Mouse (Mus musculus) A20 (cell line): Measurements from ENCODE around the gene Iqce.

ENCODE experiments used
- DNase-seq: peaks from one replicate; pipeline ENCODE4 v3.0.0-alpha.2; 2011; ENCODE audit warnings: low read depth, low spot score

Iqce gene

GRCm38 (mm10) chr5:140639312-140639711 lies 62.9 kb downstream of the Iqce start:
- DNase-seq, result no peak

DNA sequence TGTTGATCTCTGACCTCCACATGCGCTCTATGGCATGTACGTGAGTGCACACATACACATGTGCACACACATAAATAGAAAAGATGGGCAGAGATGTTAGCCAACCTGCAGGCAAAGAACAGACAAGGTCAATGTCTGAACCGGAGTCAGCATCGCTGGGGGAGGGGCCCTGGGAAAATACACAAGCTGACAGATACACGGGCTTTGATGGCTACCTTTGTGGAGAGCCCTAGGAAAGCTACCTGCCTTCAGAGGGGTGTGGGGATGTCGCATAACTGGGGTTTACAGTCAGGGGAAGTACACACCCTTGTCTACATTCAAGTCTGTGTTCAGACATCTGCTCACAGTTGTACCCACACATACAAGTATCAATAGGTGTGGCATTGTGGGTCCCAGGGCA lies 63.7 kb downstream of the Iqce start:
- DNase-seq, result no peak

- no peak for DNase-seq
Observed at GRCm38 (mm10) chr5:140637989-140638388, 64.2 kb downstream of the Iqce start.

- DNase-seq, result no peak
Observed at GRCm38 (mm10) chr5:140637058-140637410, 65.1 kb downstream of the Iqce start.

- peak; percentile 29 for DNase-seq
Observed at GRCm38 (mm10) chr5:140636316-140637057, 65.7 kb downstream of the Iqce start.

- no peak for DNase-seq
Observed at GRCm38 (mm10) chr5:140634798-140635722, 67.1 kb downstream of the Iqce start.

- DNase-seq, result no peak
Observed at GRCm38 (mm10) chr5:140633432-140633831, 68.7 kb downstream of the Iqce start.

DNA sequence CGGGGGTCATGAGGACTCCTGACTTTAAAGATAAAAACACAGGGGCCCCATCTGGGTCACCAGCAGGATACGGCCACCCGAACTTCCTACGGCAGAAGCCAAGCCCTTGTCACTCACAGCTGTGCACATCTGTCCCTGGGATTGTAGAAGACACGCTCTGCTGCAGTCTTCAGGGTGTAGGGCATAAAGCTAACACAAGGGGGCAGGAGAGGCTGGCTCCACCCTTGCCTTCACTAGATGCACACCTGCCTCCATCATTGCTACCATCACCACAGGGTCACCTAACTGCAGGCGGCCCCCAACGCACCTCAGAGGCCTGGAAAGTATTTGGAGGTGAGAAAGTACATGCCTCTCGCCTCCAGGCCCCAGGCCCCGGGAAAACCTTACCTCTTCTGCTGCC lies 73.2 kb downstream of the Iqce start:
- peak; percentile 60 for DNase-seq

GRCm38 (mm10) chr5:140627580-140627979 lies 74.6 kb downstream of the Iqce start:
- no peak for DNase-seq

- no peak for DNase-seq
Observed at GRCm38 (mm10) chr5:140624961-140625360, 77.2 kb downstream of the Iqce start.

DNA sequence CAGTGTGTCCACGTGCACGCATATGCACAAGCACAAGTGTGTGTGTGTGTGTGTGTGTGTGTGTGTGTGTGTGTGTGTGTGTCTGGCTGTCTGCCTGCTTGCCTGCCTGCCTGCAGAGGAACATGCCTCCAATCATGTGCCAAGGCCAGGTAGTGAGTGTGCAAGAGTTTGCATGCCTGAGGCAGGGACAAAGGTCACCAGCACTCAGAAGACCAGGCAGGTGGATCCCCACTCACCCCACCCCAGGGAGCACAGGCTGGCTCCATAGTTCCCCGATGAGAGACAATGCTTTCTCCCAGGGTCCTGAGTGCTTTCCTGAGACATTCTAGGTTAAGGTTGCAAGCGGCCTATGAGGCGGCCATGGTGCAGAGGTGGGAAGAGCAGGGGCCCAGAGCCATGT lies 77.9 kb downstream of the Iqce start:
- DNase-seq, result no peak

- no peak for DNase-seq
Observed at GRCm38 (mm10) chr5:140623791-140624190, 78.4 kb downstream of the Iqce start.

DNA sequence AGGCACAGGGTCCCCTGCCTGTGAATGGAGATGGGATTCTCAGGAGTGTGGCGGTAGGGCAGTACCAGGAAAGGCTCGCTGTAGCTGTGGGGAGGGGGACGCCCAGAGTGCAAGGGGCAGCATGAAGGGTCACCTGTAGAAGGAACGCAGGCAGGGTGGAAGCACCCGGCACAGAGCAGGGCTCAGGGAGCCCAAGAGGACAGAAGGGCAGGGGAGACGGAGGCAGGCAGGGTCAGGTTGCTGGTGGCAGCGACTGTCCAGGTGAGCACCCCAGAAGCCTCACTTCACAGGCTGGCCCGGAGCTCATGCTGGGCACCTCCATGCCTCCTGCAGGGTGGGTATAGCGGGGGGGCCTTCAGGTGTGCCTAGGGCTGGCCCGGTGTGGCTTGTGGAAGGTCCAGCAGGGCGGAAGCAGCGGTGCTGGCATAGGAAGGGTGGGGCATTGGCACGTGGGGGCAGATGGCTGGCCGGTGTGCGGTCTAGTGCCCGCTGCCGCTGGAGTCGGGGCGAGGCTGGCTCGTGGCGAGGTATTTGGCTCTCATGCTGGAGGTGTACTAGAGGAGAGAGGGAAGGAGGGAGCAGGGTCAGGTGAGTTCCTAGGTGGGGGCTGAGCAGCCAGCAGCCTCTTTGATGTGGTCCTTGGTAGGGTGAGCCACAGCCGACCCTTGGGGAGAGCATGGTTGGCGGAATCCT lies 79.1 kb downstream of the Iqce start:
- DNase-seq, result no peak

- DNase-seq, result no peak
Observed at GRCm38 (mm10) chr5:140621517-140621916, 80.7 kb downstream of the Iqce start.

DNA sequence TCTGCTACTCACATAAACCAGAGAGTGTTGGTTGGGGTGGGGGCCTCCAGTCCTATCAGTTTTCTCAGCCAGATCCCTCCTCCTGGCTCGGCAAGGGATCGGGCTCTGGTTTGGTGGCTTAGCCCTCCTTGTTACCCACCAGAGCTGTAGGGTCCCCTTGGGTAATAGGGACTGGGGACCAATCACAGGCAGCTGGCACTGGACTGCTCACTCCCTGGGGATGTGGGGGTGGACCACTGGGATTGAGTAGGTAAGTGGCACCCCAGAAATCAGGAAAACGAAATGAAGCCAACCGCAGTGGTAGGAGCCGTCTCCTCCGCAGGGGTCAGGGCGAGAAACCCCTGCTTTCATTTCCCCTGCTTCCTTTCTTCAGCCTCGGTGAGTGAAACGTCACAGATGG lies 81.1 kb downstream of the Iqce start:
- no peak for DNase-seq

GRCm38 (mm10) chr5:140619895-140620736 lies 82.1 kb downstream of the Iqce start:
- DNase-seq, result no peak

DNA sequence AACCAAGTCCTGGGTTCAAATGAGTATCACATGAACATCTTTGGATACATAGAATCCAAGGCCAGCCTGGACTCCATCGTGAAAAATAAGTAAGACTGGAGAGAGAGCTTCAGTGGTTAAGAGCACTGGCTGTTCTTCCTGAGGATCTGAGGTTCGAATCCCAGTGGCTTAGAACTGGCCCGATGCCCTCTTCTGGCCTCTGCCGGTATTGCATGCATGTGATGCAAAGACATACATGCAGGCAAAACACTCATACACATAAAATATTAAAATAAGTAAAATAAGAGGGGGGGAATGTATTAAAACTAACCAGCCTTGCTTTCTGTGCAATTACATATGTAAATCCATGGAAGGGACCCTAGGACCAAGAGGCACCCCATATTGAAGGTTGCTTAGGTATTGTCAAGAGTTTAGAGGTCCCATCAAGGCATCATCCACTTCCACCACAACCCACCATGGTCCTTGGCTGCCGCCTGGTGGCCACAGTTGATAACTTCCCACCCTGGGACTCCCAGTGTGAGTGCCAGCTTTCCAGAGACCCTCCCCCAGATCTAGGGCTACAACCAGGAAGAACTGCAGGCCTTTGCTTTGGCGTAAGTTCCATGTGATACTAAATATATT lies 82.9 kb downstream of the Iqce start:
- DNase-seq, result peak; percentile 87

DNA sequence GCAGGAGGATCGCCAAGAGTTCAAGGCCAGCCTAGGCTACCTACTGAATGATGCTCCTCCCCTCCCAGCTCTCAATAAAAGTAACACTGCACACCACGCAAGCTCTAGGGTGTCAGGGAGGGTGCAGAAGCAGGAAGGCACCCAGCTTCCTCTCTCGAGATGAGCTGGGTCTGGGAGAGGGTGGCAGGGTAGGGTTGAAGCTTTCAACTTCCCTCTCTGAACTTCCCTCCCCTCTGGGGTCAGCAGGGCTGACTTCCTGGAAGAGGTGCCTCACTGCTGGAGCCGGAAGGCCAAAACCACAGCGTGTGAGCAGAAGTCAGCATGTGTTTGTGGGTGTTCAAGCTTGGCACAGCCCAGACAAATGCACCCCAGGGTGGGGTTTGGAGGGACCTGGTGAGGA lies 84.5 kb downstream of the Iqce start:
- DNase-seq, result peak; percentile 90

DNA sequence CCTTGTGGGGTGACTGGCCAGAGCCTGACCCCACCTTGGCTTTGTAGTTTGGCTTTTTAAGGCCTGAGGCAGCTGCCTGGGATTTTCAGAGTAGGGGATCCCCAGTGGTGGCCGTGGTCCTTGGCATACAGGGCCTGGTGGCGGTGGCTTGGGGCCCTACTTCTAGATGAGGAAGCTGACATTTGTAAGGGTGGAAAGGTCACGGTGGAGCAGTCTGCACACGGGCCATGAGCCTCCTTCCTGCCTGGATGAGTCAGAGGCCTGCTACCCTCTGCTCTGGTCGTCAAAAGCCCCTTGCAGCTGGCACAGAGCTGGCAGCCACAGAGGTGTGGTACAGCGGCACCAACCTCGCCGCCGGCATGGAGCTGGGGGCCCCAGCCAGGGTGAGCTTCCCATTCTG lies 85.5 kb downstream of the Iqce start:
- peak; percentile 71 for DNase-seq

DNA sequence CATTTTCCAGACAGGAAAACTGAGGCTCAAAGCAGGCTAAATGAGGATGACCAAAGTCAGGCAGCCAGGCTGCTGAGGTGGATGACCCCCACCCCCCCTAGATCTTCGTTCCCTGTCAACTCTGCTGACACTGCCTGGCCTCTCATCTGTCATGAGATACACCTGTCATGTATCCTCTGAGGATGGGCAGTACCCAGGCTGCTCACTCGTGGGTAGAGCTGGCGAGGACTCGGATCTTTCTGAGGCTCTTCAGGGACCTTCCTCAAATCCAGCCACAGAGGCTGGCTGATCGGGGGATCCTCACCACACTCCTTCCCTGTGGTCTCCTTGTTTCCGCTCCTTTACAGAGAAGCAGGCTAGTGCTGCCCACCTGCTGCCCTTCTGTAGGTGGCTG lies 86.1 kb downstream of the Iqce start:
- peak; percentile 16 for DNase-seq
